Mouse (Mus musculus) C2C12 (cell line): ENCODE data around the gene Fam114a1. TPM values are rescaled to one million over a fixed set of nuclear protein-coding genes. Genes with fewer than 3 reads are reported as not detected.

Experiments
- H3K27me3 ChIP-seq: one replicate; pipeline ENCODE4 v1.6.1; 2011; ENCODE audit not compliant: control insufficient read depth, insufficient read depth, insufficient read length
- H3K36me3 ChIP-seq: one replicate; pipeline ENCODE4 v1.6.1; 2011; ENCODE audit not compliant: control insufficient read depth, insufficient read depth
- H3K4me3 ChIP-seq: one replicate; pipeline ENCODE4 v1.5.1; 2011; ENCODE audit warnings: mild to moderate bottlenecking, control low read depth; ENCODE audit not compliant: poor library complexity, insufficient read depth, severe bottlenecking
- H3K79me2 ChIP-seq: one replicate; pipeline ENCODE4 v1.6.1; 2011; ENCODE audit not compliant: control insufficient read depth, insufficient read depth
- H3K79me3 ChIP-seq: one replicate; pipeline ENCODE4 v1.6.1; 2011; ENCODE audit warnings: low read depth, control low read depth
- H3ac ChIP-seq: one replicate; pipeline ENCODE3; 2011; ENCODE audit warnings: low read depth; ENCODE audit not compliant: control insufficient read depth, insufficient read length
- CEBPB ChIP-seq: IDR thresholded peaks from one replicate; pipeline ENCODE4 v1.6.1; 2011; ENCODE audit warnings: low read depth, mild to moderate bottlenecking, control low read depth, moderate library complexity
- CTCF ChIP-seq: IDR thresholded peaks from one replicate; pipeline ENCODE4 v1.5.1; 2011; ENCODE audit not compliant: control insufficient read depth, insufficient read depth, insufficient read length
- FOSL1 ChIP-seq: IDR thresholded peaks from one replicate; pipeline ENCODE4 v1.8.0; 2011; ENCODE audit warnings: mild to moderate bottlenecking, low read length; ENCODE audit not compliant: poor library complexity, insufficient read depth, severe bottlenecking
- MAX ChIP-seq: IDR thresholded peaks from one replicate; pipeline ENCODE4 v1.6.1; 2011; ENCODE audit warnings: mild to moderate bottlenecking, control low read depth
- MYOD1 ChIP-seq: IDR thresholded peaks from one replicate; pipeline ENCODE4 v1.6.1; 2011; ENCODE audit warnings: low read depth; ENCODE audit not compliant: control insufficient read depth, insufficient read length
- MYOG ChIP-seq: IDR thresholded peaks from one replicate; pipeline ENCODE4 v1.6.1; 2011; ENCODE audit not compliant: control insufficient read depth, insufficient read length; ENCODE audit errors: extremely low read depth
- USF1 ChIP-seq: IDR thresholded peaks from one replicate; pipeline ENCODE4 v1.6.1; 2011; ENCODE audit warnings: low read depth, mild to moderate bottlenecking, control low read depth, moderate library complexity
- polyA plus RNA-seq: library from polyadenylated mRNA; unstranded; fragments of >200 nt; fragmentation: generic; extraction: Trizol; gene quantifications from one replicate; pipeline ENCODE4 v1.2.1, GENCODE M21; 2012; ENCODE audit warnings: missing spikeins

Fam114a1 gene
- polyA plus RNA-seq, 1 experiment, result 14.0 TPM

GRCm38 (mm10) chr5:65069872-65070271, 100.0 kb downstream of the Fam114a1 start:
- Histone ChIP-seq H3K4me3 (no peak overlapping the region), H3ac (no peak overlapping the region), H3K36me3 (no peaks in the 10 kb centered on the region), H3K79me3 (no peaks in the 10 kb centered on the region), H3K27me3 (no peaks in the 10 kb centered on the region), H3K79me2 (no peaks in the 10 kb centered on the region)
- no peak for TF ChIP-seq CTCF
- no peak for TF ChIP-seq CEBPB
- no peak for TF ChIP-seq USF1
- TF ChIP-seq MAX, result no peak
- TF ChIP-seq MYOG, result no peak
- TF ChIP-seq FOSL1, result no peak
- TF ChIP-seq MYOD1, result no peak

GRCm38 (mm10) chr5:65071689-65072118, 101.8 kb downstream of the Fam114a1 start:
- no peak overlapping the region for H3ac ChIP-seq
- no peaks in the 10 kb centered on the region for H3K79me3 ChIP-seq
- H3K27me3 ChIP-seq, result no peaks in the 10 kb centered on the region
- H3K4me3 ChIP-seq, result no peak overlapping the region
- TF ChIP-seq USF1 (no peak), MYOD1 (no peak), MAX (no peak), CEBPB (no peak)
- H3K79me2 ChIP-seq, result no peaks in the 10 kb centered on the region
- H3K36me3 ChIP-seq, result no peaks in the 10 kb centered on the region

GRCm38 (mm10) chr5:65073247-65073646, 103.4 kb downstream of the Fam114a1 start:
- TF ChIP-seq FOSL1 (no peak), USF1 (no peak), CEBPB (no peak), CTCF (no peak), MYOD1 (no peak), MYOG (no peak), MAX (no peak)
- no peak overlapping the region for H3ac ChIP-seq
- no peak overlapping the region for H3K4me3 ChIP-seq

GRCm38 (mm10) chr5:65074693-65075092, 104.8 kb downstream of the Fam114a1 start:
- Histone ChIP-seq H3K79me3 (no peaks in the 10 kb centered on the region), H3K27me3 (no peaks in the 10 kb centered on the region), H3ac (no peak overlapping the region), H3K4me3 (no peak overlapping the region), H3K36me3 (no peaks in the 10 kb centered on the region), H3K79me2 (no peaks in the 10 kb centered on the region)
- peak; percentile 10 for TF ChIP-seq CTCF
- no peak for TF ChIP-seq MYOD1
- TF ChIP-seq MAX, result no peak

More at GRCm38 (mm10) chr5:65073247-65073646, 103.4 kb downstream of the Fam114a1 start:
- no peaks in the 10 kb centered on the region for H3K27me3 ChIP-seq
- H3K79me3 ChIP-seq, result no peaks in the 10 kb centered on the region
- no peaks in the 10 kb centered on the region for H3K79me2 ChIP-seq
- no peaks in the 10 kb centered on the region for H3K36me3 ChIP-seq

GRCm38 (mm10) chr5:65076087-65076486, 106.2 kb downstream of the Fam114a1 start:
- TF ChIP-seq MYOD1 (no peak), CTCF (no peak), CEBPB (no peak), USF1 (no peak), FOSL1 (no peak), MYOG (no peak), MAX (no peak)
- Histone ChIP-seq H3K79me3 (no peaks in the 10 kb centered on the region), H3K36me3 (no peaks in the 10 kb centered on the region), H3K27me3 (no peaks in the 10 kb centered on the region), H3K4me3 (no peak overlapping the region), H3ac (no peak overlapping the region), H3K79me2 (no peaks in the 10 kb centered on the region)

- Histone ChIP-seq H3K4me3 (no peak overlapping the region), H3ac (no peak overlapping the region), H3K79me3 (no peaks in the 10 kb centered on the region), H3K79me2 (no peaks in the 10 kb centered on the region), H3K36me3 (no peaks in the 10 kb centered on the region), H3K27me3 (no peaks in the 10 kb centered on the region)
- TF ChIP-seq MYOG (no peak), CEBPB (no peak), MYOD1 (no peak), MAX (no peak), USF1 (no peak), FOSL1 (no peak), CTCF (no peak)
Measured at GRCm38 (mm10) chr5:65076748-65077147, 106.9 kb downstream of the Fam114a1 start.
